Mouse (Mus musculus) embryonic facial prominence, embryonic 12.5 days (tissue): ENCODE measurements around the gene Cox6b2. TPM values are rescaled to one million over a fixed set of nuclear protein-coding genes. Genes with fewer than 3 reads are reported as not detected.
A peak's percentile ranks its signal among the peaks of the same experiment; 100 is the strongest.

Source experiments
- ATAC-seq: fragments of 200-750 bp; cut with Nextera tagmentation; 2 replicates; pipeline ENCODE4 v1.8.0; 2017; ENCODE audit not compliant: insufficient number of reproducible peaks, insufficient read depth, low FRiP score, low TSS enrichment
- H3K27ac ChIP-seq: fragments of 300-500 bp; sonication (generic); 2 replicates; pipeline ENCODE4 v1.5.1; 2016; ENCODE audit warnings: mild to moderate bottlenecking
- H3K27me3 ChIP-seq: fragments of 300-500 bp; sonication (generic); 2 replicates; pipeline ENCODE4 v1.6.1; 2016; ENCODE audit warnings: mild to moderate bottlenecking, moderate library complexity
- H3K36me3 ChIP-seq: fragments of 300-500 bp; sonication (generic); 2 replicates; pipeline ENCODE4 v1.6.1; 2016; ENCODE audit warnings: mild to moderate bottlenecking
- H3K4me1 ChIP-seq: fragments of 300-500 bp; sonication (generic); 2 replicates; pipeline ENCODE4 v1.6.1; 2016
- H3K4me2 ChIP-seq: fragments of 300-500 bp; sonication (generic); replicated peaks from 2 replicates; pipeline ENCODE4 v1.6.1; 2016; ENCODE audit warnings: mild to moderate bottlenecking, moderate library complexity
- H3K4me3 ChIP-seq: fragments of 300-500 bp; sonication (generic); 2 replicates; pipeline ENCODE4 v1.5.1; 2016; ENCODE audit warnings: mild to moderate bottlenecking
- H3K9ac ChIP-seq: fragments of 300-500 bp; sonication (generic); 2 replicates; pipeline ENCODE4 v1.6.1; 2016; ENCODE audit warnings: mild to moderate bottlenecking, moderate library complexity
- H3K9me3 ChIP-seq: fragments of 300-500 bp; sonication (generic); 2 replicates; pipeline ENCODE4 v1.6.1; 2016; ENCODE audit warnings: mild to moderate bottlenecking, moderate library complexity
- WGBS: fragments of 180-500 bp; shearing (Covaris S2); methylation state at CpG from one replicate; pipeline ENCODE4 v1.1.7; 2016; 5-methylcytosine and 5-hydroxymethylcytosine counted together
- polyA plus RNA-seq: library from polyadenylated mRNA; unstranded; fragments of >200 nt; fragmentation: Nextera tagmentation; extraction: Ambion mirVana; gene quantifications from 2 replicates; pipeline ENCODE4 v1.2.1, GENCODE M21; 2016

The Cox6b2 gene
- polyA plus RNA-seq, 1 experiment from 2014 or later = 66.1 TPM

- Histone ChIP-seq H3K27ac (peak overlapping the region; percentile 90), H3K4me3 (peak overlapping the region; percentile 73), H3K4me1 (peaks cover 24% of the 10 kb centered on the region), H3K9ac (peak overlapping the region; percentile 77), H3K4me2 (peak overlapping the region; percentile 85), H3K9me3 (no peaks in the 10 kb centered on the region), H3K36me3 (peaks cover 31% of the 10 kb centered on the region), H3K27me3 (no peaks in the 10 kb centered on the region)
- WGBS = under 1% methylated on average over 14 of the region's 14 CpGs
- ATAC-seq = peak; percentile 16; the same call in 1 of the 2 replicates
Observed at GRCm38 (mm10) chr7:4740309-4740727, 12.6 kb downstream of the Cox6b2 start.

GRCm38 (mm10) chr7:4739544-4740275, 13.2 kb downstream of the Cox6b2 start, which contains the start of gene Kmt5c:
Gene Kmt5c, plus strand, starts transcription at chr7:4740115.
- Histone ChIP-seq H3K4me3 (peak within 1 kb of the TSS; percentile 73), H3K36me3 (peaks cover 28% of the 10 kb centered on the region), H3K9ac (peak within 1 kb of the TSS; percentile 77), H3K27me3 (no peaks in the 10 kb centered on the region), H3K4me1 (peaks cover 24% of the 10 kb centered on the region), H3K27ac (peak within 1 kb of the TSS; percentile 90), H3K4me2 (peak within 1 kb of the TSS; percentile 85), H3K9me3 (no peaks in the 10 kb centered on the region)
- peak; percentile 98 for ATAC-seq
- under 1% methylated on average over 39 of the region's 44 CpGs for WGBS

DNA sequence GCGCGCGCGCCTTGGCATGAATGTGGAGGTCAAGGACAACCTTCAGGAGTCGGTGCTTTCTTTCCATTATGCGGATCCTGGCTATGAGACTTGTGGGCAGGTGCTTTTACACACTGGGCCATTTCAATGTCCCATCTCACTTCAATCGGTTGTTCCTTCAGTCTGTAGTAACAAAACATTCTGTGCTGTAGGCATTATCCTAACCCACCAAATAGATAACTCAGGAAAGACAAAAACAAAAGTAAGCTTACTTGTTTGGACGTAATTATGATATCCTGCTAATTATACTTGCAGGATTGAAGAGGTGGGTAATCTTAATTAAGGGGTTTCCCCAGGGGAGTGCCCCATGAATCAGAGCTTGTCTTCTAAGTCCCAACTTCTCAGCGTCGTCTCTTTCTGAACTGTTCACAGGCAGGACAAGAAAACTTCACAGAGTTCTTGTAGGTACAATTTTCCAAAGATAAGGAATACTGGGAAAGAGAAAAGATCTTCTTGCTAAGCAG, 13.8 kb downstream of the Cox6b2 start:
- Histone ChIP-seq H3K4me3 (peak overlapping the region; percentile 73), H3K4me1 (peaks cover 24% of the 10 kb centered on the region), H3K4me2 (peak overlapping the region; percentile 49), H3K36me3 (peaks cover 22% of the 10 kb centered on the region), H3K9ac (peak overlapping the region; percentile 17; the same call in 1 of the 2 replicates), H3K27me3 (no peaks in the 10 kb centered on the region), H3K9me3 (no peaks in the 10 kb centered on the region), H3K27ac (peak overlapping the region; percentile 69)
- no peak for ATAC-seq
- WGBS = 46% methylated on average over 10 of the region's 10 CpGs

- Histone ChIP-seq H3K9me3 (no peaks in the 10 kb centered on the region), H3K4me2 (no peak overlapping the region), H3K27ac (no peak overlapping the region), H3K4me1 (no peaks in the 10 kb centered on the region), H3K36me3 (no peaks in the 10 kb centered on the region), H3K27me3 (no peaks in the 10 kb centered on the region), H3K9ac (no peak overlapping the region), H3K4me3 (no peak overlapping the region)
- 69% methylated on average over 6 of the region's 6 CpGs for WGBS
- no peak for ATAC-seq
Observed at GRCm38 (mm10) chr7:4732968-4733392, 19.9 kb downstream of the Cox6b2 start.

- ATAC-seq = no peak
- Histone ChIP-seq H3K4me2 (no peak overlapping the region), H3K27ac (no peak overlapping the region), H3K9me3 (no peaks in the 10 kb centered on the region), H3K36me3 (no peaks in the 10 kb centered on the region), H3K4me3 (no peak overlapping the region), H3K27me3 (no peaks in the 10 kb centered on the region), H3K9ac (no peak overlapping the region), H3K4me1 (no peaks in the 10 kb centered on the region)
- 84% methylated on average over 5 of the region's 5 CpGs for WGBS
Observed at GRCm38 (mm10) chr7:4731090-4731489, 21.8 kb downstream of the Cox6b2 start.

GRCm38 (mm10) chr7:4725169-4725568, 27.7 kb downstream of the Cox6b2 start, which contains the start of gene Tmem150b:
Gene Tmem150b, minus strand, starts transcription at chr7:4725249.
- no peak within 1 kb of the TSS for H3K27ac ChIP-seq
- no peak within 1 kb of the TSS for H3K4me3 ChIP-seq
- no peaks in the 10 kb centered on the region for H3K36me3 ChIP-seq
- no peaks in the 10 kb centered on the region for H3K4me1 ChIP-seq
- no peaks in the 10 kb centered on the region for H3K27me3 ChIP-seq
- no peak for ATAC-seq
- no peak within 1 kb of the TSS for H3K9ac ChIP-seq
- H3K4me2 ChIP-seq = no peak within 1 kb of the TSS
- WGBS = 75% methylated on average over 7 of the region's 7 CpGs
- no peaks in the 10 kb centered on the region for H3K9me3 ChIP-seq

GRCm38 (mm10) chr7:4724359-4724758, 28.5 kb downstream of the Cox6b2 start:
- 69% methylated on average over 3 of the region's 3 CpGs for WGBS
- H3K9ac ChIP-seq = no peak overlapping the region
- H3K4me1 ChIP-seq = no peaks in the 10 kb centered on the region
- no peak overlapping the region for H3K4me3 ChIP-seq
- no peaks in the 10 kb centered on the region for H3K9me3 ChIP-seq
- no peak overlapping the region for H3K27ac ChIP-seq
- H3K4me2 ChIP-seq = no peak overlapping the region
- H3K36me3 ChIP-seq = no peaks in the 10 kb centered on the region
- no peak for ATAC-seq
- H3K27me3 ChIP-seq = no peaks in the 10 kb centered on the region

GRCm38 (mm10) chr7:4723508-4723907, 29.4 kb downstream of the Cox6b2 start:
- ATAC-seq = no peak
- H3K4me3 ChIP-seq = peak overlapping the region; percentile 25
- H3K36me3 ChIP-seq = no peaks in the 10 kb centered on the region
- H3K9me3 ChIP-seq = no peaks in the 10 kb centered on the region
- H3K27ac ChIP-seq = no peak overlapping the region
- no peak overlapping the region; the same call in 1 of the 2 replicates for H3K9ac ChIP-seq
- H3K4me1 ChIP-seq = no peaks in the 10 kb centered on the region
- H3K27me3 ChIP-seq = no peaks in the 10 kb centered on the region
- WGBS = 36% methylated on average over 12 of the region's 12 CpGs
- H3K4me2 ChIP-seq = peak overlapping the region; percentile 41

GRCm38 (mm10) chr7:4719276-4719675, 33.6 kb downstream of the Cox6b2 start:
- no peaks in the 10 kb centered on the region for H3K27me3 ChIP-seq
- ATAC-seq = no peak
- WGBS = 93% methylated on average over 3 of the region's 3 CpGs

GRCm38 (mm10) chr7:4716955-4717354, 35.9 kb downstream of the Cox6b2 start:
- Histone ChIP-seq H3K4me2 (no peak overlapping the region), H3K4me1 (no peaks in the 10 kb centered on the region), H3K27me3 (no peaks in the 10 kb centered on the region), H3K9ac (no peak overlapping the region), H3K4me3 (no peak overlapping the region), H3K9me3 (no peaks in the 10 kb centered on the region), H3K36me3 (peaks cover 43% of the 10 kb centered on the region), H3K27ac (no peak overlapping the region)
- WGBS = 74% methylated on average over 6 of the region's 6 CpGs
- ATAC-seq = no peak

More at GRCm38 (mm10) chr7:4719276-4719675, 33.6 kb downstream of the Cox6b2 start:
- H3K27ac ChIP-seq = no peak overlapping the region
- no peak overlapping the region for H3K4me3 ChIP-seq
- no peak overlapping the region for H3K9ac ChIP-seq
- peaks cover 21% of the 10 kb centered on the region for H3K36me3 ChIP-seq
- H3K4me2 ChIP-seq = no peak overlapping the region
- no peaks in the 10 kb centered on the region for H3K9me3 ChIP-seq
- H3K4me1 ChIP-seq = no peaks in the 10 kb centered on the region

- Histone ChIP-seq H3K36me3 (peaks cover 81% of the 10 kb centered on the region), H3K4me3 (no peak overlapping the region), H3K27me3 (no peaks in the 10 kb centered on the region), H3K4me1 (no peaks in the 10 kb centered on the region), H3K9ac (no peak overlapping the region), H3K27ac (no peak overlapping the region), H3K4me2 (no peak overlapping the region), H3K9me3 (no peaks in the 10 kb centered on the region)
- WGBS = 82% methylated on average over 3 of the region's 3 CpGs
- ATAC-seq = no peak
Observed at GRCm38 (mm10) chr7:4712594-4712993, 40.3 kb downstream of the Cox6b2 start.

DNA sequence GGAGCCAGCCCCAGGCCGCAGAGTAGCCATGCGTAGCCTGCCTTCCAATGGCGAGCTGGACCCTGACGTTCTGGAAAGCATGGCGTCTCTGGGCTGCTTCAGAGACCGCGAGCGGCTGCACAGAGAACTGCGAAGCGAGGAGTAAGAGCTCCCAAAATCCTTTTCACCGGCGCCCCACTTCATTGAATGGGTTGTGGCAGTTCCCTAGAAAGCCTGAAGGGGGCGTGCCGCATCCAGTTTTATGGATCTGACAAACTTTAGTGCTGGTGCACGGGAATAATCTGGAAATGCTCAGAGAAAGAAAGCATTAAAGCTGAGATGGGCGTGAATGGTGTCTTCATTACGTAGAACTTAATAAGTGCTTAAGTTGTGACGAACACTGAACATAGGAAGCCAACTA, 47.8 kb downstream of the Cox6b2 start:
- no peak overlapping the region for H3K27ac ChIP-seq
- 43% methylated on average over 18 of the region's 18 CpGs for WGBS
- no peak overlapping the region for H3K9ac ChIP-seq
- H3K4me3 ChIP-seq = no peak overlapping the region
- no peaks in the 10 kb centered on the region for H3K9me3 ChIP-seq
- H3K36me3 ChIP-seq = peaks cover 71% of the 10 kb centered on the region
- no peak overlapping the region for H3K4me2 ChIP-seq
- no peaks in the 10 kb centered on the region for H3K27me3 ChIP-seq
- H3K4me1 ChIP-seq = peaks cover 9% of the 10 kb centered on the region; the same call in 1 of the 2 replicates
- no peak for ATAC-seq
